ENCODE assay signal across 8 mouse cellular contexts in the genomic region with DNA sequence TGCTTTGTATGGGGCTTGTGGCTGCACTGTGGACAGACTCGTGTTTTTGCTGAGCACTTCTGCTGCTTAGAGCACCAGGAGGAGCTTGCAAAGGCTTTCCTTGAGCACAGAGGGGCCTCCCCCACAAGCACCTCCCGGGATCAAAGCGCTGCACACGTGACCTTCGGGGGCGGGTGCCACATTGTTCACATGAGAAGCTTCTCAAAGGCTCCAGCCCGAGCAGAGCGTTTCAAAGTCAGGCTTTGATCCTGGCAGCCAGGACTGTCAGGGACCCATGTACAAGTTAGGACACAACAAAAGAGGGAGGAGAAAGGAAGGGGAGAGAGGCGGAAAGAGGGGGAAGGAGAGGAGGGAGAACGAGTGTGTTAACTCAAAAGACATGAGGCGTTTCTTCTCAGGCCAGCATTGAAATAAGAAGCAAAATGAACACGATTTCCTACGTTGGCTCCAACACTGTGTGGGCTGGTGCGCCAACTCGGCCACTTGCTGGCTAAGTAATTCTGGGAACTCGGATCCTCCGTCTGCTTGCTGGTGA. TPM values are rescaled to one million over a fixed set of nuclear protein-coding genes. Genes with fewer than 3 reads are reported as not detected.
DNase-seq lines count a peak whose midpoint lies in the region; ATAC-seq lines count a peak whose summit lies in the region.

No protein-coding gene starts in this region.

- peak; percentile 44 to 61 for DNase-seq in urinary bladder, adult 18-20 months (ENCODE audit: low spot score in 2 of 2)
- no peak for DNase-seq in urinary bladder, postnatal 10 days (ENCODE audit: low spot score)
- peak; percentile 59 to 69 for DNase-seq in heart, postnatal 10 days
- DNase-seq in layer of hippocampus, adult 11-12 months (ENCODE audit: low spot score) = peak; percentile 59
- DNase-seq in ovary, adult 18-20 months (ENCODE audit: low spot score) = peak; percentile 85
- peak; percentile 87 for DNase-seq in thymus, postnatal 4 days

- peak overlapping the region; percentile 77 for H3K27ac ChIP-seq in embryonic facial prominence, embryonic 15.5 days (replicated peaks)
- H3K27ac ChIP-seq in liver, embryonic 16.5 days (ENCODE audit: low read length) = no peak overlapping the region

- H3K9me3 ChIP-seq in embryonic facial prominence, embryonic 15.5 days (replicated peaks) = no peaks in the 10 kb centered on the region
- H3K9me3 ChIP-seq in liver, embryonic 16.5 days (replicated peaks; ENCODE audit: control insufficient read depth, low read length) = no peaks in the 10 kb centered on the region

- no peaks in the 10 kb centered on the region for H3K36me3 ChIP-seq in embryonic facial prominence, embryonic 15.5 days
- H3K36me3 ChIP-seq in liver, embryonic 16.5 days (ENCODE audit: control insufficient read depth, insufficient read depth) = no peaks in the 10 kb centered on the region

- H3K4me2 ChIP-seq in embryonic facial prominence, embryonic 15.5 days (replicated peaks) = peak overlapping the region; percentile 42
- H3K4me2 ChIP-seq in liver, embryonic 16.5 days (ENCODE audit: low read depth, low read length) = 0 out of 2 replicates have a peak overlapping the region, but pooled peaks have one; percentile 1

- ATAC-seq in embryonic facial prominence, embryonic 15.5 days (ENCODE audit: insufficient number of reproducible peaks, low FRiP score, low TSS enrichment, low read depth) = peak; percentile 81
- ATAC-seq in liver, embryonic 16.5 days (ENCODE audit: low read depth) = no peak

- peak overlapping the region; percentile 21; the same call in 1 of the 2 replicates for H3K4me3 ChIP-seq in embryonic facial prominence, embryonic 15.5 days (replicated peaks)
- H3K4me3 ChIP-seq in liver, embryonic 16.5 days (ENCODE audit: low read depth, low read length) = no peak overlapping the region

- no peak overlapping the region for H3K9ac ChIP-seq in embryonic facial prominence, embryonic 15.5 days
- no peak overlapping the region for H3K9ac ChIP-seq in liver, embryonic 16.5 days (ENCODE audit: low read depth, low read length)

- 2% methylated on average over 17 of the region's 17 CpGs for WGBS in embryonic facial prominence, embryonic 15.5 days
- WGBS in liver, embryonic 16.5 days (ENCODE audit: insufficient replicate concordance) = 9% methylated on average over 17 of the region's 17 CpGs

- intact Hi-C loops in heart, postnatal 10 days (cut with DNase I) = no loop called here

- peaks cover 33% of the 10 kb centered on the region for H3K4me1 ChIP-seq in embryonic facial prominence, embryonic 15.5 days
- no peaks in the 10 kb centered on the region; the same call in 1 of the 2 replicates for H3K4me1 ChIP-seq in liver, embryonic 16.5 days (ENCODE audit: control insufficient read depth, low read depth, low read length)

- no peaks in the 10 kb centered on the region for H3K27me3 ChIP-seq in embryonic facial prominence, embryonic 15.5 days
- no peaks in the 10 kb centered on the region for H3K27me3 ChIP-seq in liver, embryonic 16.5 days (ENCODE audit: control insufficient read depth, insufficient read depth, low read depth, low read length)

RNA-seq across cellular contexts. Expression of a gene that starts 33.8 kb away (rescaled TPM):
- 99.6 and 104 TPM in 2 replicates for polyA plus RNA-seq in embryonic facial prominence, embryonic 15.5 days (2015; fragmentation: Nextera tagmentation; extraction: Ambion mirVana)
- total RNA-seq in heart, postnatal 10 days (2021) = 1 to 10 TPM; 3.4 to 6.7 TPM
- polyA plus RNA-seq in liver, embryonic 16.5 days (2015; fragmentation: Nextera tagmentation; extraction: Ambion mirVana) = 4.7 and 5.1 TPM in 2 replicates

Comparison
In these comparisons a context has a peak if more than half of its experiments do, and no peak if none do; other contexts are left out.
1. RNA of a gene that starts 33.8 kb away (polyA plus RNA-seq): 99.6 to 104 TPM in embryonic facial prominence, embryonic 15.5 days; 4.7 to 5.1 TPM in liver, embryonic 16.5 days; every median in the first group is over 10 times any median in the second.